Mouse (Mus musculus) lung, postnatal 10 days (tissue): ENCODE data around the gene Rem2.

Experiments used
- DNase-seq: peaks from one replicate; pipeline ENCODE4 v3.0.0; 2021

Rem2 gene

GRCm38 (mm10) chr14:54492345-54493131 lies 16.6 kb downstream of the Rem2 start:
- DNase-seq: peak; percentile 48

GRCm38 (mm10) chr14:54493236-54493635 lies 17.3 kb downstream of the Rem2 start:
- DNase-seq: no peak

- peak; percentile 73 for DNase-seq
Measured at GRCm38 (mm10) chr14:54494234-54494633, 18.3 kb downstream of the Rem2 start.

GRCm38 (mm10) chr14:54496706-54497105 lies 20.8 kb downstream of the Rem2 start:
- DNase-seq: no peak

GRCm38 (mm10) chr14:54499330-54499729 lies 23.4 kb downstream of the Rem2 start:
- DNase-seq: no peak

- no peak for DNase-seq
Measured at GRCm38 (mm10) chr14:54501365-54501764, 25.5 kb downstream of the Rem2 start.

- DNase-seq: no peak
Measured at GRCm38 (mm10) chr14:54503092-54503491, 27.2 kb downstream of the Rem2 start.

GRCm38 (mm10) chr14:54509774-54510173 lies 33.9 kb downstream of the Rem2 start:
- DNase-seq: no peak

DNA sequence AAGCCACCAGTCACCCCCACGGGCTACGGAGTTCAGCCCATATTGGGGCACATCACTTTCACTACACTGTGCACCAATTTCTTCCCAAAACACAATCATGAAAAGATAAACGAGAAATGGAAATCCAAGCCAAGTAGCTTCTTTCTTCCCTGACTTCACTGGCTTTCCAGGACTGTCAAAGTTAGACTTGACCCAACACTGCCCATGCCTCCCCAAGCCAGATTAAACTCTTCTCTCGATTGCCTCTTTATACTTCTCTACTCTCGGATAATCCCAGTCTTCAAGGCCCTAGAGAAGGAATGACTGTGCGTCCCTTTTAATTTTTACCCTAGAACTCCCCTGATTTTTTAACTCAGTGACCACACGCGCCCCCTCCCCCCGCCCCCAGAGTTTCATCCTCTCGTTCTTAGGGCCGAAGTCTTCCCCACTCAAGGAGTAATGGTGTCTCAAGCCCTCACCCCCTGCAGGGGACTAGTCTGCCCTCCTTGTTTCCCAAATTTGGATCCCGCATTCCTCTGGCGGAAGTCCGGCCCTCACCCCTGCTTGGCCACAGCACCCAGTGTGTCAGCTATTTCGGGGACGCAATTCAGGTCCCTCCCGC lies 40.9 kb downstream of the Rem2 start:
- DNase-seq: no peak

DNA sequence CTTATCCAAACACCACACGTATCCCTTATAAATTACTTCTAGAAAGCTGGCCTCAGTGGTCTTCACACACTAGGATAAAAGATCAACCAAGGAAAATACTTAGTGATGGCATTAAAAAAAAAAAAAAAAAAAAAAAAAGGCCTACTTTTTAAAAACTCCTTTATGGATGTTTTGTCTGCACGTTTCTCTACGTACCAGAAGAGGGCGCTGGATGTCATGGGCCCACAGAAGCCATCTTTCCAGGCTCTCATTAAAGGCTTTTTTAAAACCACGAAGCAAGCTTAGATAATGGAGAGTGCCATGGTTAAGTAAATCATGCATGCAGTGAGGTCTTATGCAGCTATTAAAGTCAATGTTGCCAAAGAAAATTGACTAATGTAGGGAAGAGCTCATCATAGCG lies 47.7 kb downstream of the Rem2 start:
- DNase-seq: no peak

DNA sequence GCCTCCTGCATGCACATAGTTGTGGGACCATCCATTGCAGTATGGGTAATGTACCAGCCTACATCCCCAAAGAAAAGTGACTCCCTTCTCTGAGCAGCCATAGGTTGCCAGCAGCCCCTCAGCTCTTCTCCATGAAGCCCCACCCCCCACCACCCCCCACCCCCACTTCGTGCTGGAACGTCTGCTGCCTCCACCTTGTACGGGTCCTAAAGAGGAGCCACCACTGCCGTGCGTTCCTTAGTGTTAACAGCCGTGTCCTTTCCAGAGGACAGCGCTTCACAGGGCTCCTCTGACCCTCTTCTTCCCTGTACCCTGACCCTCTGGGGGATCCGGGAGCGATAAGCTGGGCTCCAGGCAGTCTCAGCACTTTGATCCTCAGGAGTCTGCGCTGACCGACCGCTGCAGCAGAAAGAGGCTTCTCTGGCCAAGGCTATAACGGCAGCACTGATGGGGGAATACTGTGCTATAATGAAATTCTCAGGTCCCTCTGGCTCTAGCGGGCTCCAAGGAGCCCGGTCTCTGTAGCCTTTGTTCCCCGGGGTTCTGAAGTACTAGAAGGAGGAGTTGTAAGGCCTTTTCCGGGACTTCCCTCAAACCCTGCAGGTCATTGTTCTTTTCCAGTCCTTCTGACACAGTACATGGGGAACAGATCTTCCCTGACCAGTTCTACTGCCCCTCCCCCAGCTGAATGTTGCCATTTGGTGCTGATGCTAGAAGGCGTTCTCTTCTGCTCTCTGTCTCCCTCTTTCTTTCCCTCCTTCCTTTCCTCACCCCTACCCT lies 51.5 kb downstream of the Rem2 start:
- peak; percentile 52 for DNase-seq

GRCm38 (mm10) chr14:54528007-54528393 lies 52.1 kb downstream of the Rem2 start:
- DNase-seq: no peak

DNA sequence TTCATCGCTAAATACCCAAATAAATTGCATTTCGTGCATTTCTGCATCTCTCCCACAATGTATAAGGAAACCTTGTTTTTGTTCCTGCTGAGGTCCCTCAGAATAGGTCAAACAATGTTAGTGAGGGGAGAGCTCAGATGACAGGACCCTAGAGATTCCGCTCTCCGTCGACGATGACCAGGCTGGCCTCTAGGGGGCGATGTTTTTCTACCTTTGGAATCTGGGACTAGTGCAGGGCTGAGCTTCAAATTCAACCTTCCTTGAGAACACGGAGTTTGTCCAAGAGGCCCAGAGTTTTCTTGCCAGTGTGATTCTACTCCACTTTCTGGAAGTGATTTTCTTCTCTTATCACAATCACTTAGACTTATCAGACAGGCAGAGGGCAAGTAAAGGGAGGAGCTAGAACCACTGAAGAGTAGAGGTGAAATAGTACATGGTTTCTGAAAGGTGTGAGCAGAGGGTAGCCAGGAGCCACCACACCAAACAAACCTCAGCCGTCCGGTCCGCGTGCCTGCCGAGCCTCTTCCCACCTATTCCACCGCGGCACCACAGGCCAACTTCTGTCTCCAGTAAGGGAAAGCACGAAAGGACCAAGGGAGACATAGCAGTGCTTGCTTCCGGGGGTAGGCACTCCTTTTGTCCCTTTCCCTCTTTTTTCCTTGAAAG lies 52.7 kb downstream of the Rem2 start:
- DNase-seq: peak; percentile 91
